Mouse (Mus musculus): ENCODE measurements around the gene Kdm3a. TPM values are rescaled to one million over a fixed set of nuclear protein-coding genes. Genes with fewer than 3 reads are reported as not detected.
A peak's percentile ranks its signal among the peaks of the same experiment; 100 is the strongest.

Gene Kdm3a
- polyA plus RNA-seq, 1 experiment from 2014 or later, result 26.4 TPM

DNA sequence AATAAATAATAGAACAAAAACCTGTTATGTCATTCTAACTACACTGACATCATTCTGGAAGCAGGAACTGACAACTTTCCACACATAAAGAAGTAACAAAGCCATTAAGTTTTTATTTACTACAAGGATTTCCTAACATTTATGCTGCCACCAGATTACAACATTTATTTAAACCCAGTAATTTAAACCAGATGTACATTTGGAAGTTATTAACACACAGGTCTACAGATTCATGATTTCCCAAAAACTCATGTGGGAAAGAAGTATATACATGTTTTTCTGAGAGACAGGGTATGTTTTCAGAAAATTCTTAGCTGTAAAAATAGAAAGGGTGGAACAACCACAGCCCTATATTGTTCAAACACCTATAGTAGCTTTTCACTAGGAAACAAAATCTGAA, 8.1 kb downstream of the Kdm3a start:
- H3K27me3 ChIP-seq (ENCODE audit: insufficient read depth, low read length), result no peaks in the 10 kb centered on the region
- no peak for TF ChIP-seq CTCF (IDR thresholded peaks at IDR 0.05; ENCODE audit: low read depth)
- no peaks in the 10 kb centered on the region for H3K9me3 ChIP-seq (replicated peaks; ENCODE audit: low read length)
- no peak for DNase-seq (ENCODE audit: low spot score)
- H3K9ac ChIP-seq (ENCODE audit: low read depth, low read length), result no peak overlapping the region
- no peak overlapping the region for H3K4me3 ChIP-seq (replicated peaks; ENCODE audit: low read depth, low read length)
- no peak overlapping the region for H3K4me2 ChIP-seq (ENCODE audit: low read length)
- no peak for ATAC-seq (replicated peaks; ENCODE audit: low FRiP score, low read depth)
- H3K27ac ChIP-seq, result no peak overlapping the region
- 0 out of 2 replicates have a peak, but pooled peaks cover 4% of the 10 kb centered on the region for H3K4me1 ChIP-seq (replicated peaks; ENCODE audit: insufficient read depth, low read length)
- peaks cover 50% of the 10 kb centered on the region for H3K36me3 ChIP-seq (ENCODE audit: insufficient read depth, low read length)

DNA sequence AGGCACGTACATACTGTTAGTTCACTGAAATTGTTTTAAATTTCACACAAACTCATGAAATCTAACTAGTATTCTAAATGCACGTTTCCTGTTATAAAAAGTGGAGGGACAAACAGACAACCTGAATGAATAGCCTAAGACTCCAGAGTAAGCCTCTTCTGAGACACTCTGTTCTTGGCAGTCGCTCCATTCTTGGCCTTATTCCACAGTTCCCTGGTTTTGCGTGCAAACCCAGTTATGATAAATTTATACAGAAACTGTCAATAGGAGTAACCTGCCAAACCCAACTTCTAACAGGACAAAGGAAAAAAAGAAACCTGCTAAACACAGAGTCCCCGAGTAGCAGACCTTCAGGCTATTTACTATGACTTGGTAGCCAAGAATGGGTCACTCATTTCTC, 10.8 kb downstream of the Kdm3a start:
- no peak for TF ChIP-seq CTCF (IDR thresholded peaks at IDR 0.05; ENCODE audit: low read depth)
- no peak for ATAC-seq (replicated peaks; ENCODE audit: low FRiP score, low read depth)
- Histone ChIP-seq H3K9me3 (replicated peaks; ENCODE audit: low read length) (no peaks in the 10 kb centered on the region), H3K4me2 (ENCODE audit: low read length) (no peak overlapping the region), H3K27me3 (ENCODE audit: insufficient read depth, low read length) (no peaks in the 10 kb centered on the region), H3K4me3 (replicated peaks; ENCODE audit: low read depth, low read length) (no peak overlapping the region), H3K27ac (no peak overlapping the region), H3K4me1 (replicated peaks; ENCODE audit: insufficient read depth, low read length) (no peaks in the 10 kb centered on the region), H3K36me3 (ENCODE audit: insufficient read depth, low read length) (peaks cover 52% of the 10 kb centered on the region), H3K9ac (ENCODE audit: low read depth, low read length) (no peak overlapping the region)
- DNase-seq (ENCODE audit: low spot score), result no peak
- 81% methylated on average over 5 of the region's 5 CpGs for WGBS

DNA sequence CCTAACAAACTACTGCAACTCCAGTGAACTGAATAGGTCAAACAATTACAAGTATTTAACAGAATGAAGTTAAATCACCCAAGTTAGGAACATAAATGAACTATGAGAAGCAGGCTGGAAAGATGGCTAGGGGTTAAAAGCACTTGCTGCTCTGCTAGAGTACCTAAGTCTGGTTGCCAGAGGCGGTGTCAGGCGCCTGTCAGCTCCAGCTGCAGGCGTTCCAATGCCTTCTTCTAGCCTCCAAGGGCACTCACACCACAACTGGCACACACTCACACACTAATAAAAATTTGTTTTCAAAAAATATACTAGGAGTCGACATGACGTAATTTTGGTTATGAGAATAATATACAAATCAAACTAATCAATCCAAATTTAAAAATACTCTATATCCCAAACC, 11.2 kb downstream of the Kdm3a start:
- H3K9me3 ChIP-seq (replicated peaks; ENCODE audit: low read length), result no peaks in the 10 kb centered on the region
- peaks cover 54% of the 10 kb centered on the region for H3K36me3 ChIP-seq (ENCODE audit: insufficient read depth, low read length)
- WGBS, result 86% methylated on average over 5 of the region's 5 CpGs
- H3K4me3 ChIP-seq (replicated peaks; ENCODE audit: low read depth, low read length), result no peak overlapping the region
- no peaks in the 10 kb centered on the region for H3K4me1 ChIP-seq (replicated peaks; ENCODE audit: insufficient read depth, low read length)
- DNase-seq (ENCODE audit: low spot score) (no peak), ATAC-seq (replicated peaks; ENCODE audit: low FRiP score, low read depth) (no peak)
- no peak overlapping the region for H3K4me2 ChIP-seq (ENCODE audit: low read length)
- TF ChIP-seq CTCF (IDR thresholded peaks at IDR 0.05; ENCODE audit: low read depth), result no peak
- H3K27me3 ChIP-seq (ENCODE audit: insufficient read depth, low read length), result no peaks in the 10 kb centered on the region
- H3K27ac ChIP-seq, result no peak overlapping the region
- H3K9ac ChIP-seq (ENCODE audit: low read depth, low read length), result no peak overlapping the region

DNA sequence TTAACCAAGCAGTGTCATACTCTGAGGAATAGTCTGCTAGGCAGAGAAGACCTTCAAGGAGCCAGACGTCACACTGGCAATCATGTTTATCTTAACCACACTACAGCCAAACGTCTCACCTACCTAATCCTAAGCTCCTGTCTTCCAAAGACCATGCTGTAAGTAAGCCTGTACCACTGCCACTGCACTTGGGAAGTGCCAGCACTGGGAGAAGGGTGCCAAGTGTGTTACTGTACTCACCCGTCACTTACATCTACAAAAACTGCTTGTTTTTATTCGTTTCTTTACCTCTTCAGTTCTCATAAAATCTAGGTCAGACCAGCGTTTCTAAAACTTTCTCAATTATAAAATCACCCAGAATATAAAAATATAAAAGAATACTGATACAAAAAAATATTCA, 15.8 kb downstream of the Kdm3a start:
- 78% methylated on average over 5 of the region's 5 CpGs for WGBS
- no peak overlapping the region for H3K9ac ChIP-seq (ENCODE audit: low read depth, low read length)
- H3K4me1 ChIP-seq (replicated peaks; ENCODE audit: insufficient read depth, low read length), result no peaks in the 10 kb centered on the region
- no peak overlapping the region for H3K27ac ChIP-seq
- DNase-seq (ENCODE audit: low spot score) (no peak), ATAC-seq (replicated peaks; ENCODE audit: low FRiP score, low read depth) (no peak)
- H3K27me3 ChIP-seq (ENCODE audit: insufficient read depth, low read length), result no peaks in the 10 kb centered on the region
- no peaks in the 10 kb centered on the region for H3K9me3 ChIP-seq (replicated peaks; ENCODE audit: low read length)
- H3K4me3 ChIP-seq (replicated peaks; ENCODE audit: low read depth, low read length), result no peak overlapping the region
- TF ChIP-seq CTCF (IDR thresholded peaks at IDR 0.05; ENCODE audit: low read depth), result no peak
- H3K36me3 ChIP-seq (ENCODE audit: insufficient read depth, low read length), result peaks cover 49% of the 10 kb centered on the region
- H3K4me2 ChIP-seq (ENCODE audit: low read length), result no peak overlapping the region

DNA sequence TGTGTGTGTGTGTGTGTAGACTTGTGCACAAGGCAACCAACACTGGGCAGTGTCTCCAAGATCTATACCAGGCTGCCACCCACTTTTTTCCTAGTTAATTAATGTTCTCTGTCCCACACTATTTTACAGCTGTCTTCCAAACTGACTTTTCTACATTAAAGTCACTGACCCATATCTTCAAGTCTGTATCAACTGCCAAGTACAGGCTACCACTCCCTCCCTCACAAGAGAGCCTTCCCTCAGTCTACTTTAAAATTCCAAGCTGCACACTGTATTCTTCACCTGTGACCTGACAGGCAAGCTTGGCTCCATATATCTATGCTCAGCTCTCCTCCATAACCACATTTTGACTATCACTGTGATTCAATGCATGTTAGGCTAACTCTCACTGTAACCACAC, 19.6 kb downstream of the Kdm3a start:
- Histone ChIP-seq H3K4me1 (replicated peaks; ENCODE audit: insufficient read depth, low read length) (no peaks in the 10 kb centered on the region), H3K9ac (ENCODE audit: low read depth, low read length) (no peak overlapping the region), H3K9me3 (replicated peaks; ENCODE audit: low read length) (no peaks in the 10 kb centered on the region), H3K4me2 (ENCODE audit: low read length) (no peak overlapping the region), H3K4me3 (replicated peaks; ENCODE audit: low read depth, low read length) (no peak overlapping the region), H3K27ac (no peak overlapping the region), H3K27me3 (ENCODE audit: insufficient read depth, low read length) (no peaks in the 10 kb centered on the region), H3K36me3 (ENCODE audit: insufficient read depth, low read length) (peaks cover 48% of the 10 kb centered on the region)
- ATAC-seq (replicated peaks; ENCODE audit: low FRiP score, low read depth), result peak; percentile 68; the same call in 1 of the 2 replicates
- DNase-seq (ENCODE audit: low spot score), result peak; percentile 70
- no peak for TF ChIP-seq CTCF (IDR thresholded peaks at IDR 0.05; ENCODE audit: low read depth)

DNA sequence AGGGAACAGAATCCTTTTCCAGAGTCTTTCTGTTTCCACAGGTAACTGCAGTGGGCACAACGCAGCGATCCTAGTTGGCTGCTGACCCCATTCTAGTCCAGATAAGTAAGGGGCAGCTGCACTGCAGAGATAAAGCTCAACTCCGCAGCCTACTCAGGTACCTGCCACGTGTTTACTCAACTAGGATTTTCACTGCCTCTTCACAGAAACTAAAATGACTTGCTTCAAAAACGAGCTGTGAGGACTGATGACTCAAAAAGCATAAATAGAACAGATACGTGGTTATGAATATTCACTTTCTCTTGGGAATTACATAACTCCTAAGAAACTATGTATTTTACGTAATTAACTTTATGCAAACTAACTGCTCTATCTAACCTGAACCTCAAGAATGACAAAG, 22.8 kb downstream of the Kdm3a start:
- no peak overlapping the region for H3K4me3 ChIP-seq (replicated peaks; ENCODE audit: low read depth, low read length)
- no peak overlapping the region for H3K27ac ChIP-seq
- DNase-seq (ENCODE audit: low spot score) (no peak), ATAC-seq (replicated peaks; ENCODE audit: low FRiP score, low read depth) (no peak)
- H3K4me2 ChIP-seq (ENCODE audit: low read length), result no peak overlapping the region
- no peaks in the 10 kb centered on the region for H3K27me3 ChIP-seq (ENCODE audit: insufficient read depth, low read length)
- no peak for TF ChIP-seq CTCF (IDR thresholded peaks at IDR 0.05; ENCODE audit: low read depth)
- no peak overlapping the region for H3K9ac ChIP-seq (ENCODE audit: low read depth, low read length)
- no peaks in the 10 kb centered on the region for H3K4me1 ChIP-seq (replicated peaks; ENCODE audit: insufficient read depth, low read length)
- WGBS, result 93% methylated on average over 7 of the region's 7 CpGs
- no peaks in the 10 kb centered on the region for H3K9me3 ChIP-seq (replicated peaks; ENCODE audit: low read length)
- peaks cover 25% of the 10 kb centered on the region; the same call in 1 of the 2 replicates for H3K36me3 ChIP-seq (ENCODE audit: insufficient read depth, low read length)

DNA sequence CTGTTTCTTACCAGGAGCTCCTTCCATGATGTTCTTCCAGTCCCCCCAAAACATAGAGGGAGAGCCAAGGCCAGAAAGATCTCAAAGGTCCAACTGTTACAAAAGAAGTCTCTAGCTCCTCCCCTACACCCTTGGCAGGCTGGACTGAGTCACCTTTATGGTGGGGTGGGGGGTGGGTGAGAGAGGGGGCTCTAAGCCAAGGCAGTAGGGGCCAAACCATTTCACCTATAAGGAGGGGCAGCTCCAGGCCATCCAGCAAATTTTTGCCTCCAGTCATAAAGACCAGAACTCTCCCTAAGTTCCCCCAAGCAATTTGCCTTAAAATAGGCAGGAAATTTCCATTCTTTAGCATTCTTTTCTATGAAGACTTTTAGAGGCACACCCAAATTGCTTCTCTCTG, 23.8 kb downstream of the Kdm3a start:
- ATAC-seq (replicated peaks; ENCODE audit: low FRiP score, low read depth) (no peak), DNase-seq (ENCODE audit: low spot score) (no peak)
- H3K36me3 ChIP-seq (ENCODE audit: insufficient read depth, low read length), result peaks cover 28% of the 10 kb centered on the region; the same call in 1 of the 2 replicates
- H3K4me2 ChIP-seq (ENCODE audit: low read length), result no peak overlapping the region
- H3K4me1 ChIP-seq (replicated peaks; ENCODE audit: insufficient read depth, low read length), result no peaks in the 10 kb centered on the region
- H3K9ac ChIP-seq (ENCODE audit: low read depth, low read length), result no peak overlapping the region
- H3K27me3 ChIP-seq (ENCODE audit: insufficient read depth, low read length), result no peaks in the 10 kb centered on the region
- no peak overlapping the region for H3K27ac ChIP-seq
- TF ChIP-seq CTCF (IDR thresholded peaks at IDR 0.05; ENCODE audit: low read depth), result no peak
- H3K9me3 ChIP-seq (replicated peaks; ENCODE audit: low read length), result no peaks in the 10 kb centered on the region
- no peak overlapping the region for H3K4me3 ChIP-seq (replicated peaks; ENCODE audit: low read depth, low read length)

All from kidney, postnatal 0 days (tissue).